Mouse (Mus musculus): ENCODE measurements around the gene Gm4744.
"Not testable (repeated sequence)": the region's sequence is repeated elsewhere in the genome, so short reads cannot be mapped to it uniquely, and the experiment has no call there.

The Gm4744 gene

GRCm38 (mm10) chr6:40951770-40952169 is at the start of gene Gm4744:
Gene Gm4744 (minus strand): TSS chr6:40951870.
- DNase-seq: no peak

- not testable (repeated sequence) for DNase-seq
These were observed 47.7 kb upstream of the Gm4744 start, which contains the start of gene Gm2663 for GRCm38 (mm10) chr6:40999379-40999778. Gene Gm2663 (minus strand): TSS chr6:40999479.

GRCm38 (mm10) chr6:40964454-40964853 is 12.8 kb upstream of the Gm4744 start, which contains the start of gene 1810009J06Rik:
Gene 1810009J06Rik (plus strand): TSS chr6:40964754.
- DNase-seq: not testable (repeated sequence)

DNA sequence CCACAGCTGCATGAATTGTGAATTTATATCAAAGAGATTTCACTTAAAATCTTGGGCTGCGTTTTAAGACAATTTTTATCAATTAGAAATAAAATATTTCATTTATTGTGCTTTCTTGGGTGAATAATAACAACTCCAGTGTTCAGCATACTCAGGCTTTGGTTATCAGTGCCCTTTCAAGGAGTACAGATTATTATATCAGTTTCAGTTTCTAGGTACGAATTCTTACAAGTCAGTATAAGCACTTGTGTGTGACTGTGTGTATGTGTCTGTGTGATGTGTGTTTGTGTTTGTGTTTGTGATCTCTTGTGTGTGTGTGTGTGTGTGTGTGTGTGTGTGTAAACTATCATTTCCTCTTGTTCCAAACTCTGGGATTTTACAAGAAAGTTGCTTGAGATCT is 2.0 kb upstream of the Gm4744 start:
- no peak for DNase-seq

DNA sequence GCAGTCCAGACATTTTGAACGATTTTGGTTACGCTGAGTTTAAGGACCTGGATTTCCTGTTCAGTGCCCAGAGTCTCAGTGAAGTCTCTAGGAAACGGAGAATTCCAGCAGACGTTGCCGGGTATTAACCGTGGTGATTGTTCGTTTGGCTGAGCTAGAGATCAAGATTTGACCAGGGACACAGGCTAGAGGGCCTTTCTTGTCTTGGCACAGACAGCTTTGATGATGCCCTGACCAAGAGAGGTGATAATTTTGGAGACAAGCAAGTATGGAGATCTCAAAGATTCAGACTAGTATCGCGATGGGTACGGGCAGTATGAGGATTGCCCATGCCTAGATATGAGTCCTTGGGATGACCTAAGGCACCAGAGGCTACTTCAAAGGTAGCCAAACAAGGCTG is 11.2 kb downstream of the Gm4744 start, which contains the start of gene 1700074P13Rik:
TSS of gene 1700074P13Rik (minus strand) at position 101 of the 400 bp plus-strand sequence.
- no peak for DNase-seq

GRCm38 (mm10) chr6:40919954-40920353 is 31.7 kb downstream of the Gm4744 start:
- DNase-seq: no peak

DNA sequence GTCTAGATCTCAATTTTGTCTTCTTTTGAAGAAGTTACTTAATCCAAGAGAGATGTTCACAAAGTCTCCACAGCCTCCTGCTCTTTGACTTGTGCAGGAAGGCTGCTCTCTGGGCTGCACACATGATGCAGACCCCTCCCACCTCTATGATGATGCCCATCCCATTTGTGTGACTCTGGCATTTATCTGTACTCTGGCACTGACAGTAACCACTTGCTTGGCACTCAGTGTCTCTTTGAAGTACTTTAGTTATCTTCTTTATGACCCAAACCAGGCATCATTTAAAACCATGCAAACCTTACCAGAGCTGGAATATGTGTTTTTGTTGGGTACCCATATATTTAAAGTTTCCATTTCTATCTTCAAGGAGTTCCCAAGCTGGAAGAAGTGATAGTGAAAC is 51.4 kb downstream of the Gm4744 start, which contains the start of gene Prss58:
TSS of gene Prss58 (minus strand) at position 101 of the 400 bp plus-strand sequence.
- no peak for DNase-seq
